Mouse (Mus musculus) MEL (cell line): ENCODE data around the gene Sdccag8.

ENCODE experiments used
- BHLHE40 ChIP-seq: IDR thresholded peaks from 2 replicates; pipeline ENCODE4 v1.6.1; 2012; ENCODE audit warnings: low read depth, mild to moderate bottlenecking, inconsistent platforms, low read length, improper control_type of control experiment, borderline replicate concordance
- CHD1 ChIP-seq: IDR thresholded peaks from 2 replicates; pipeline ENCODE4 v1.6.1; 2012; ENCODE audit warnings: low read depth, mild to moderate bottlenecking, inconsistent platforms, low read length, improper control_type of control experiment
- CTCF ChIP-seq, 3 experiments: IDR thresholded peaks in 2 of 3; conservative IDR thresholded peaks in 1 of 3; 2 replicates each; pipeline ENCODE4 v1.5.1; 2011 to 2012; ENCODE audit warnings: low read length in 3 of 3, low read depth in 2 of 3, mild to moderate bottlenecking in 2 of 3, improper control_type of control experiment in 1 of 3, inconsistent platforms in 1 of 3, mixed read lengths in 1 of 3, moderate library complexity in 1 of 3; ENCODE audit not compliant: control insufficient read depth in 1 of 3, insufficient read depth in 1 of 3, poor library complexity in 1 of 3, severe bottlenecking in 1 of 3
- EP300 ChIP-seq, 2 experiments: IDR thresholded peaks; 2 replicates each; pipeline ENCODE4 v1.6.1; 2011; ENCODE audit warnings: improper control_type of control experiment in 2 of 2, low read length in 2 of 2, low read depth in 1 of 2, mild to moderate bottlenecking in 1 of 2
- GATA1 ChIP-seq: IDR thresholded peaks from 2 replicates; pipeline ENCODE4 v1.6.1; 2011; ENCODE audit warnings: low read depth, low read length, improper control_type of control experiment
- MAFK ChIP-seq: IDR thresholded peaks from 2 replicates; pipeline ENCODE4 v1.6.1; 2011; ENCODE audit warnings: low read depth, mild to moderate bottlenecking, low read length, improper control_type of control experiment, borderline replicate concordance
- NRF1 ChIP-seq: IDR thresholded peaks from 2 replicates; pipeline ENCODE4 v1.6.1; 2014; ENCODE audit warnings: low read depth, mild to moderate bottlenecking, inconsistent platforms, low read length, improper control_type of control experiment, moderate library complexity; ENCODE audit not compliant: poor library complexity, insufficient read depth, severe bottlenecking
- POLR2A ChIP-seq, 2 experiments: IDR thresholded peaks; 2 replicates each; pipeline ENCODE4 v1.6.1; 2011 to 2012; ENCODE audit warnings: low read length in 2 of 2, mild to moderate bottlenecking in 2 of 2, control low read depth in 1 of 2, improper control_type of control experiment in 1 of 2, low read depth in 1 of 2, moderate library complexity in 1 of 2; ENCODE audit not compliant: control insufficient read depth in 1 of 2, insufficient read depth in 1 of 2, poor library complexity in 1 of 2
- POLR2AphosphoS2 ChIP-seq: IDR thresholded peaks from 2 replicates; pipeline ENCODE4 v1.6.1; 2011; ENCODE audit warnings: low read length, improper control_type of control experiment
- ZNF384 ChIP-seq: IDR thresholded peaks from 2 replicates; pipeline ENCODE4 v1.6.1; 2012; ENCODE audit warnings: low read depth, mild to moderate bottlenecking, inconsistent platforms, low read length, improper control_type of control experiment

DNA sequence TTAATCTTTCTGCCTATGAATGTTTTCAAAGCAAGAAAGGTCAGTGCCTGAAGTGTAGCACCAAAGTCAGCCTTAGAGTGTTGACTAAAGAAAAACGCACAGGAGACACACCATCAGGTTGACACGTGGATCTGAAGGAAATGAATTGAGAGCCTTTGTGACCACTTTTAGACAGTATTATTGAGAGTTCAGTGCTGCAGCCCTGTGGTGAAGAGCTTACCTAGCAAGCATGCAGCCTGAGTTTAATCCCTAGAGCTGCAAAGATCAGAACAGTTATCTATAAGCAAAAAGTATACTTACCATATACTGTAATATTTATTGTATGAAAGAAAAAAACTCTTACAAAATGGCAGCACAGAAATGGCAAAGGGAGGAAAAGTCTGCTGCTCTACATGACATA is 223.9 kb downstream of the Sdccag8 start:
- TF ChIP-seq ZNF384 (no peak), MAFK (no peak), CTCF (IDR thresholded peaks at IDR 0.05 in 2 of 3, conservative IDR thresholded peaks at IDR 0.05 in 1 of 3; ENCODE audit: control insufficient read depth in 1 of 3, insufficient read depth in 1 of 3, low read depth in 2 of 3, low read length in 3 of 3, poor library complexity in 1 of 3, severe bottlenecking in 1 of 3) (no peak), EP300 (IDR thresholded peaks at IDR 0.05; ENCODE audit: low read depth in 1 of 2, low read length in 2 of 2) (no peak), BHLHE40 (no peak), POLR2AphosphoS2 (no peak), CHD1 (no peak), GATA1 (no peak), POLR2A (IDR thresholded peaks at IDR 0.05; ENCODE audit: control insufficient read depth in 1 of 2, insufficient read depth in 1 of 2, low read depth in 1 of 2, low read length in 2 of 2, poor library complexity in 1 of 2) (no peak), NRF1 (no peak)
